Mouse (Mus musculus): ENCODE results near the gene Cryba4. TPM values are rescaled to one million over a fixed set of nuclear protein-coding genes. Genes with fewer than 3 reads are reported as not detected.

The Cryba4 gene
- total and polyA plus RNA-seq, 3 experiments: 0.39 to 0.77 TPM; not detected in 1

DNA sequence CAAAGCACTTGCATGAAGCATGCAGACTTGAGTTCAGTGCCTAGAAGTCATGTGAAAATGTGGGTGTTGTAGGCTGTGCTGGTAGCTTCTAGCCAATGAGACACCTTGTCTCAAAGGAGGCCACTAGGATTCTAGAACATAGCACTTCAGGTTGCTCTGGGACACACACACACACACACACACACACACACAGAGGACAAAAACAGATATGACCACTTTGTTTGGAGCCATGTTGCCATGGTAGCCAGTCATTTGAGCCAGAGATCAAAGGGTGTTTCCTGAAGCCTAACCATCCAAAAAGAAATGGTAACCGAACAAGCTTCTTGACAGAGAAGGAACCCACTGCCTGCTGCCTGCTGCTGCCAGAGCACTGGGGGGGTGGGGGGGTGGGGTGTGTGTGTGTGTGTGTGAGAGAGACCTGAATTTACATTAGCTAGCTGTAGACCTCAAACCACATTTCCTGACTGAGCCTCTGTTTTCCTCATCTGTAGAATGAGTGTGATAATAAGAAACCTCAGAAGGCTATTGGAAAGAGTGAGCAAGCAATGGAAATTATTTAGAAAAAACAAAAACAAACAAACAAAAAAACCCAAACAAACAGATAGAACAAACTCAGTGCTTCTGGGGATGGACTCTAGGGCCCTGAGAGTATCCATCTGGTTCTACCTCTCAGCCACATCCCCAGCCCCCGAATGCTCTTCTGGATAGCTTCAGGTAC, 21.6 kb upstream of the Cryba4 start:
- no peak overlapping the region for H3K4me3 ChIP-seq (ENCODE audit: control insufficient read depth in 1 of 2, insufficient read depth in 1 of 2, low read depth in 2 of 2, low read length in 2 of 2)
- peaks cover 0 to 9% of the 10 kb centered on the region in 2 experiments; a peak in 2 of 4 replicates for H3K36me3 ChIP-seq (ENCODE audit: control insufficient read depth in 1 of 2, insufficient read depth in 2 of 2, low read length in 2 of 2)
- no peaks in the 10 kb centered on the region for H3K9me3 ChIP-seq (replicated peaks; ENCODE audit: insufficient read depth, low read length)
- peaks cover 23% of the 10 kb centered on the region for H3K79me2 ChIP-seq (ENCODE audit: control insufficient read depth, insufficient read depth, low read length, poor library complexity)
- no peak for DNase-seq (ENCODE audit: low read depth, low spot score)
- H3K9ac ChIP-seq (ENCODE audit: control insufficient read depth, low read depth, low read length, poor library complexity, severe bottlenecking): no peak overlapping the region
- H3K27me3 ChIP-seq (ENCODE audit: control insufficient read depth in 1 of 2, insufficient read depth in 2 of 2, low read length in 2 of 2): 0 out of 4 replicates have a peak, but pooled peaks cover 0 to 1% of the 10 kb centered on the region in 2 experiments
- no peak overlapping the region for H3K27ac ChIP-seq (ENCODE audit: control insufficient read depth, low read depth, low read length)
- H3K4me1 ChIP-seq (ENCODE audit: control insufficient read depth in 1 of 2, insufficient read depth in 2 of 2, low read length in 2 of 2): peaks cover 3 to 26% of the 10 kb centered on the region in 2 experiments; a peak in 3 of 4 replicates
- no peak for TF ChIP-seq MAX (IDR thresholded peaks at IDR 0.05; ENCODE audit: low read length)
- TF ChIP-seq KAT2A (conservative IDR thresholded peaks at IDR 0.05; ENCODE audit: low read depth, low read length): no peak
- TF ChIP-seq MYB (IDR thresholded peaks at IDR 0.05; ENCODE audit: low read depth, low read length): no peak
- no peak for TF ChIP-seq POLR2AphosphoS2 (IDR thresholded peaks at IDR 0.05; ENCODE audit: low read length)
- no peak for TF ChIP-seq ZC3H11A (IDR thresholded peaks at IDR 0.05; ENCODE audit: low read depth, low read length)
- TF ChIP-seq POLR2AphosphoS5 (IDR thresholded peaks at IDR 0.05; ENCODE audit: borderline replicate concordance, low read depth, low read length): no peak
- no peak for TF ChIP-seq ZMIZ1 (IDR thresholded peaks at IDR 0.05; ENCODE audit: low read depth, low read length)
- no peak for TF ChIP-seq E2F4 (IDR thresholded peaks at IDR 0.05; ENCODE audit: borderline replicate concordance, low read depth, low read length)
- no peak for TF ChIP-seq HCFC1 (IDR thresholded peaks at IDR 0.05; ENCODE audit: low read depth, low read length)
- no peak for TF ChIP-seq UBTF (IDR thresholded peaks at IDR 0.05; ENCODE audit: borderline replicate concordance, insufficient read depth, low read depth, low read length)
- TF ChIP-seq NELFE (IDR thresholded peaks at IDR 0.05; ENCODE audit: low read depth, low read length): no peak

DNA sequence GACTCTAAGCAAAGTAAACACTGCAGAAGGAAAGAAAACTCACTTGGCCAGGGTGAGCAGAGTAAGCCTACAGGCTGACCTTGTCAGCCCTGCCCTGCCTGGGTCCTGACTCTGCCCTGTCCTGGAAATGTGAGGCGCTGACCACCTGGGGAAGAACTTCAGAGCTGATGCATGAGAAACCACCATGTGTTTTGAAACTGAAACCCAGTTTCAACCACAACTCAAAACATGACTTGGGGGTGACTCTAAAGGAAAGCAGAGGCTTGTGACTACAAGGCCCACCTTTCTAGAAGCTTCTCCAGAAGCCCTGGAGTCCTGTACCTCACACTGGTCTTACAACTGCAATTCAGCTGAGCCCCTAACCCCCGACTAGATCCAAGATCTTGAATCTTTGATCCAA, 20.6 kb upstream of the Cryba4 start:
- Histone ChIP-seq H3K9me3 (replicated peaks; ENCODE audit: insufficient read depth, low read length) (no peaks in the 10 kb centered on the region), H3K36me3 (ENCODE audit: control insufficient read depth in 1 of 2, insufficient read depth in 2 of 2, low read length in 2 of 2) (peaks cover 0 to 6% of the 10 kb centered on the region in 2 experiments; a peak in 2 of 4 replicates), H3K4me1 (ENCODE audit: control insufficient read depth in 1 of 2, insufficient read depth in 2 of 2, low read length in 2 of 2) (peaks cover 3 to 17% of the 10 kb centered on the region in 2 experiments; a peak in 3 of 4 replicates), H3K79me2 (ENCODE audit: control insufficient read depth, insufficient read depth, low read length, poor library complexity) (peaks cover 13% of the 10 kb centered on the region), H3K27ac (ENCODE audit: control insufficient read depth, low read depth, low read length) (no peak overlapping the region), H3K9ac (ENCODE audit: control insufficient read depth, low read depth, low read length, poor library complexity, severe bottlenecking) (no peak overlapping the region), H3K4me3 (ENCODE audit: control insufficient read depth in 1 of 2, insufficient read depth in 1 of 2, low read depth in 2 of 2, low read length in 2 of 2) (no peak overlapping the region), H3K27me3 (ENCODE audit: control insufficient read depth in 1 of 2, insufficient read depth in 2 of 2, low read length in 2 of 2) (0 out of 4 replicates have a peak, but pooled peaks cover 0 to 1% of the 10 kb centered on the region in 2 experiments)
- DNase-seq (ENCODE audit: low read depth, low spot score): no peak
- TF ChIP-seq POLR2A (IDR thresholded peaks at IDR 0.05; ENCODE audit: control insufficient read depth in 1 of 2, insufficient read depth in 1 of 2, low read depth in 1 of 2, low read length in 2 of 2, poor library complexity in 1 of 2) (no peak), POLR2AphosphoS2 (IDR thresholded peaks at IDR 0.05; ENCODE audit: low read length) (no peak), ZKSCAN1 (IDR thresholded peaks at IDR 0.05; ENCODE audit: low read depth, low read length) (no peak), MEF2A (IDR thresholded peaks at IDR 0.05; ENCODE audit: extremely low read depth, insufficient replicate concordance, low read depth, low read length, poor library complexity, severe bottlenecking) (no peak), CHD1 (IDR thresholded peaks at IDR 0.05; ENCODE audit: low read depth, low read length) (no peak), NRF1 (IDR thresholded peaks at IDR 0.05; ENCODE audit: insufficient read depth, low read depth, low read length, poor library complexity, severe bottlenecking) (no peak)
